Mouse (Mus musculus) layer of hippocampus, adult 9-11 months (tissue): Measurements from ENCODE around the gene Ttc39a.
A peak's percentile ranks its signal among the peaks of the same experiment; 100 is the strongest.

ENCODE experiments used
- DNase-seq: peaks from one replicate; pipeline ENCODE4 v3.0.0; 2022

Gene Ttc39a

DNA sequence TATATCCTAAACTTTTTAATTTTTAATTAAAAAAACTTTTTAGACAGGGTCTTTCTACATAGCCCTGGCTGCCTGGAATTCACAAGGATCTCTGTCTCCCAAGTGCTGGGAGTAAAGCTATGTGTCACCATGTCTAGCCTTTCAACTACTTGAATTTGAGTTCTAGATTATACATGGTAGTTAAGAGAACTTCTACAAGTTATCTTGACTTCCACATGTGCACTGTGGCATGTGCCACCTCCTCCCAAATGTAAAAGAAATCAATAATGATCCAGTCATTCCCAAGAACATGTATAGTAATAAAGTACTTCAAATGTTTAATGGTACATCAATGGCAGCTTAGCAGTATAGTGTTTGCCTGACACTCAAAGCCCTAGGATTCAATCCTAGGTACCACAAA is 61.3 kb downstream of the Ttc39a start:
- DNase-seq: no peak

DNA sequence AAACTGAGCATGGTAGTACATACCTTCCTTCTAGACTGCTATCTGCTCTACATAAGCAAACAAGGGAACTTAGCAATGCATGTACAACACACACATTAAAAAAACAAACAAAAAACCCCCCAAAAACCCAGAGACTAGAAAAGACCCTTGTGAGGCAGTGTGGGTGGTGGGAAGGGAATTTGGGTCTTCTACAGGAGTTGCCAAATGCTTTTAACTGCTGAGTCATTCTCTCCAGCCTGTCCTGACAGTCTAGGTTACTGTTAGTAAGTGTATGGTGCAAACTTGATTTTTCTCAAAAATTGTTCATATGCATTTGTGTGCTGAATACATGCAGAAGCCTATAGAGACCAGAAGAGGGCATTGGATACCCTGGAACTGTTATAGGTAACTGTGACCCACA is 65.2 kb downstream of the Ttc39a start:
- no peak for DNase-seq

DNA sequence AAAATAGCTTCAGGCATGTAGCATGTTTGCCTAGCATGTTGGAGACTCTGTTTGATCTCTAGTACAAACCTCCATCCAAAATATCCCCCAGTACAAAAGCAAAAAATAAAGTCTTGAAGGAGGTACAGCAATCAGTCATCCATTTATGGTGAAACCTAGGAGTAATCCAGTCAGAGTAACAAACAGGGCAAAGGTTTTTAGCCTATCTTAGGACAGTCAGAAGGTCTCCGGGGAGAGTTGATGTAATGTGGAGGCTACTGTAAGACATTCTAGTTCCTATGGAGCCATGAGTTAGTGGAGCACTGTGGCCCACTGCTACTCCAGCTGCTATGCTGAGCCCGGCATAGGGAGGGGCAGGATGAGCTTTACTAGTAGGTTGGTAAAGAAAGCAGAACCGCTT is 66.1 kb downstream of the Ttc39a start:
- DNase-seq: no peak

DNA sequence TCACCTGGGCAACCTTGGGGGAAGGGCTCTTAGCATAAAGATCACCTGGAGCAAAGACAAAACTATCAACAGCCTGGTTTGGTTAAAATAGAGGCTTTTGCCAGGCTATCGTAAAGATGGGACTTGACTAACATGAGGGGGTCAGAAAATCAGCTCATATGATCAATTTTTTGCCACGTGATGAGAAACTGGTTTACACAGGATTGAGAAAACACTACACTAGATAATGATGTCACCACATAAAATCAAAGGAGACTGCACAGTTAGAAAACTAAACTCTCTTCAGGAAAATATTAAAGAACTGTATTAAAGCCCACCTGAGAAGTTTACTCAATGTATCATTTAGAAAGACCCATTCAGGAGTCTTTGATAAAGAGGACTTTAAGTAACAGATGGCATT is 68.7 kb downstream of the Ttc39a start:
- no peak for DNase-seq

DNA sequence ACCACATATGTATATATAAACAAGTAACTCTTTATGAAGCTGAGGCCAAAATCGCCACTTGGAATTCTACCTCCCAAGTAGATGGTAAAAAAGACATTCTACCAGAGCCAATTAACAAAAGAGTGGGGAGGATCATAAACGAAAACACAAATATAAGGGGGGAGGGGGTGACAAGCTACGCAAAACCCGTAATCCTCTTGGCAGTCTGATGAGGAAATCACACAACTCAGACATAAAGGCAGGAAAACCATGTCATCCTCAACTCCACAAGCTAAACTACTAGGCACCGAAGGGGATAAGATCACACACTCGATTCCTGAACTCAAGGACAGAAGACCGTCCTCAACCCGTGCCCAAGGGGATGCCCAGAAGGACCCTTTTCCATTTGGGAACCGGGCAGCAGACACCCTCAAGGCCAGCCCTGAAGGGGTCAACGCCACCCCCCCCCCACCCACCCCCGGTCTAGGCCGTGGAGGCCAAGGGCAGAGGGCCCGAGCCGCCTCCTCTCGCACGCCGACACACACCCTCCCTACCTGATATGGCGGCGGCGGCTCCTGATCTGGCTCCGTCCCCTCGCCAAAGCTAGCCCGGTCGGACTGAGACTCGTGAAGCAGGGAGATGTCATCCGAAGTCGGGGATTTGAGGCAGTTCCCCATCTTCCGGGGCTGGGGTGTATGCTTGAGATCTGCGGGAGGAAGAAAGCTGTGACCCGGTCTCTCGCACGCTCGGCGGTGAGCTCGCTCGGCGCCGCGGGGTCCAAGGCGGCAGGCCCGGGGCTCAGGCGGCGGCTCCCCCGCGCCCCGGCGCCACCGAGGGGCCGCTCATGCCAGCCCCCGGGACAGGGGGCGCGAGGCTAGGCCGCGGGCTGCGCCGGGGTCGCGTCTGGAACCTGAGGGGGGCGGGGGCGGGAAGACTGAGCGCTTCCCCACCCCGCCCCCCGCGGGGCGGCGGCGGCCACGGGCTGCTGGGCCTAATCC is 69.4 kb downstream of the Ttc39a start:
- peak; percentile 20 for DNase-seq

DNA sequence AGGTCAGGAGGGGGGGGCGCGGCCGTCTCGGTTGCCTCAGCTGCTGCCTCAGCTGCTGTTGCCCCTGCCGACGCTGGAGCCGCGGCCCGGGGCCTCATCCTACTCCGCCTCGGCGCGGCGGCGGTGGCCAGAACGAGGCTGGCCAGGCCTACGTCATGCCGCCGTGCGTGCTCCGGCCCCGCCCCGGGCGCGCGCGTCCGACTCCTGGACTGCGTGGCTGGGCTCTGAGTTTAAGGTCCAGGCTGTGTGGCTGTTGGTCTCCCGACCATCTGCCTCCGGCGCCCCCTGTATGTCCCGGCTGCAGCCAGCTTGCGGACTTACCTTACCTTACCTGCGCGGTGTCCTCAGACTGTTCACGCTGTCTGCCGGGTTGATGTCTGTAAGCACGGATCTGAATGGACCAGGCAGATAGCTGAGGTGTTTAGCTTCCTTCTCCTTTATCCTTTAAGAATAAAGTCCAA is 70.2 kb downstream of the Ttc39a start:
- peak; percentile 90 for DNase-seq

DNA sequence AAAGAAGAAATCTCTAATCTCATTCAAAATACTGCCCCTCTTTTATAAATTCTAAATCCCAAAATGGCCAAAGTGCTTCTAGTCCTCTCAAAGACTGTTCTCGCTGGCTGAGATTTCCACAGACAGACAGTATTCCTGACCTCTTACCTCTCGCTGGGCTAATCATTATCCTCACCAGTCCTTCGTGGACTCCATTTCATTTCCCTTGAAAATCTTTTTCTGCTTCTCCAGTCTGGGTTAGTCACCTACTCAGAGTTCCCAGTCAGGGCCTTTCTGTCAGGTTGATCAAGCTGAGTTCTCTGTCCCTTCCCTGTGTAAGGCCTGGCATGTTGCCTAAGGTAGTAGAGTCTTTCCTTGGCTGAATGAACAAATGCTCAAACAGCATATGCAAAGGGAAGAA is 71.0 kb downstream of the Ttc39a start:
- DNase-seq: no peak

DNA sequence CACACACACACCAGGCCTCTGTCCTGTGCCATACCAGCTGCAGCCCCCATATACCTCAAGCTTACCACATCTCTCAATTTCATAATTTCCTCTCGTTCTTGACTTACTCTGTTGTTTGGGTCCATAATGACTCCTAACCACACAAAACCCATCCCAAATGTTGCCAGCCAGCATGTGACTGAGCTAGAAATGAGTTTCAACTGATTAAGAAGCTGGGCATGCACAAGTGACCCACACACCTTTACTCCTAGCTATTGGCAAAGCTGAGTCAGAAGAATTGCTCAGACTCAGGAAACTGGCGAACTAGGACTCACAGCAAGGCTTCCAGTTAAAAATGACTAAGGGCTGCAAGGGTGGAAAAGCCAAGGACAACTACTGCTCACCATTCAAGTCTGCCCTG is 75.0 kb downstream of the Ttc39a start:
- no peak for DNase-seq

DNA sequence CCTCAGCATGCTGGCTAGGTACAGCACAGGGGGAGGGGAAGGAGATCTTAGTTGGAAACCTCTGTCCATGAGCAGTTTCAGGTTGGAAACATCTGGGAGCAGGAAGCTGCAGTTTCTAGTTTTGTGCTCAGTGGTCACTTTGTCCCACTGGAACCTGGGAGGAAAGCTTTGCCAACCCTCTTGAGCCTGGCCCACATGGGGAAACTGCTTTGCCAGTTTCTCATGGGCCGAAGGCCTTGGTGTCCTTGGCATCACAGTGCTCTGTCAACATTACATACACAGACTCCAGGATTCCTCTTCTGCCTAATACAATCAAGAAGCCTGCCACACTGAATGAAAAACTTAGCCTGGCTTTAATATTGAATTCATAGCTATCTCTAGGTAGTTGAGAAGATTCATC is 76.3 kb downstream of the Ttc39a start:
- DNase-seq: no peak

DNA sequence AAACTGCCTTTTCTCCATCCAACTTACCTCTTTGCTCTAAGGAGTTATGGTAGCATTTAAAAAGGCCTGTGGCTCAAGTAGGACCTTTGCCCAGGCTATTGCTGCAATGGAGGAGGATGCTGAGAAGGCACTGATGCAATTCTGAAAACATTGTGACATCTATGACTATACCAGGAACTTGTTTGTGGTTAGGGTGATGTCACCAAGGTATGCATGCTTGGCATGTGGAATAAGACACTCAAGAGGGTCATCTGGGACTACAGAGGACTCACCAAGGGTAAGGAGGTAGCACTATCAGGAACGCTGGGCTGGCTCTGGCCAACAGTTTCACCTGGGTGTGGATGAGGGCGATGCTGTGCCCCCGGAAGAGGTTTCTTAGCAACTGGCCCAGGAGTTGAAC is 78.2 kb downstream of the Ttc39a start, which contains the start of gene Rnf11:
Rnf11 (minus strand) TSS at position 108 of the 400 bp plus-strand sequence.
- no peak for DNase-seq

DNA sequence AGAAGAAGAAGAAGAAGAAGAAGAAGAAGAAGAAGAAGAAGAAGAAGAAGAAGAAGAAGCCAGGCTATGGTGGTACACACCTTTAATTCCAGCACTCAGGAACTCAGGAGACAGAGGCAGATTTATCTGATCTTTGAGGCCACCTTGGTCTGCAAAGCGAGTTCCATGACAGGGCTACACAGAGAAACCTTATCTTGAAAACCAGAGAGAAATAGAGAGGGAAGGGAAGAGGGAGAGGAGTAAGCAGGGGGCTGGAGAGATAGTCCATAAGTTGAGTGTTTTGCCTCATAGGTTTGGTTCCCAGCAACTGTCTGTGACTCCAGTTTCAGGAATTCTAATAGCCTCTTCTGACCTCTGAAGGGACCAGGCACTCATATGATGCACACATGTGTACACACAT is 82.4 kb downstream of the Ttc39a start:
- no peak for DNase-seq

DNA sequence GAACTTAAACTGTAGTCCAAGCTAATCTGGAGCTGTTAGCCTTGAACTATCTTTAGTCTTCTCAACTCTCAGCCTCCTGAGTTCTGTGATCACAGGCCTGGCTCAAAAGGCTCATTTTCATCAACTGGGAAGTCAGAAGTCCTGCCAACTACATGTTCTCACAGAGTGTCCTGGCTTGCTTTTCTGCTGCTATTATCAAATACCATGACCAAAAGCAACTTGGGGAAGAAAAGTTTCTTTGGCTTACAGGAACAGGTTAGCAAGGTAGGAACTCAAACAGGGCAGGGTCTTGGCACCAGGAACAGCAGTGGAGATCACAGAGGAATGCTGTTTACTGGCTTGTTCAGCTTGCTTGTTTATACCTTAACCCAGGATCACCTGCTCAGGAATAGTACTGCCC is 87.2 kb downstream of the Ttc39a start:
- DNase-seq: no peak
